Mouse (Mus musculus): ENCODE results near the gene Fsip1.

- no peak for TF ChIP-seq CTCF (IDR thresholded peaks at IDR 0.05; ENCODE audit: low read depth, low read length)
- no peak for TF ChIP-seq POLR2A (IDR thresholded peaks at IDR 0.05; ENCODE audit: borderline replicate concordance, low read depth, low read length)
Observed at GRCm38 (mm10) chr2:118270213-118270612, 13.4 kb upstream of the Fsip1 start.
